Mouse (Mus musculus) small intestine, adult 2 months (tissue): ENCODE data around the gene Rbm5. TPM values are rescaled to one million over a fixed set of nuclear protein-coding genes. Genes with fewer than 3 reads are reported as not detected.

Experiments
- H3K27ac ChIP-seq: fragments of 200-500 bp; 2 replicates; pipeline ENCODE4 v1.5.1; 2012; ENCODE audit warnings: low read depth, low read length, control low read depth, inconsistent platforms; ENCODE audit not compliant: insufficient read depth
- H3K27me3 ChIP-seq: fragments of 200-500 bp; 2 replicates; pipeline ENCODE4 v1.6.1; 2012; ENCODE audit warnings: mild to moderate bottlenecking, moderate library complexity, low read length, inconsistent platforms; ENCODE audit not compliant: control insufficient read depth, insufficient read depth
- H3K36me3 ChIP-seq: fragments of 200-500 bp; 2 replicates; pipeline ENCODE4 v1.6.1; 2012; ENCODE audit warnings: mild to moderate bottlenecking, low read length, control low read depth, inconsistent platforms; ENCODE audit not compliant: control insufficient read depth, insufficient read depth
- H3K4me1 ChIP-seq: fragments of 200-500 bp; 2 replicates; pipeline ENCODE4 v1.6.1; 2012; ENCODE audit warnings: low read length, inconsistent platforms, mixed read lengths; ENCODE audit not compliant: control insufficient read depth, insufficient read depth, insufficient read length
- H3K4me3 ChIP-seq: fragments of 200-500 bp; 2 replicates; pipeline ENCODE4 v1.5.1; 2012; ENCODE audit warnings: low read depth, mild to moderate bottlenecking, control low read depth, inconsistent platforms, low read length, moderate library complexity
- CTCF ChIP-seq: fragments of 200-500 bp; IDR thresholded peaks from 2 replicates; pipeline ENCODE4 v1.5.1; 2012; ENCODE audit warnings: low read depth, mild to moderate bottlenecking, control low read depth, inconsistent platforms, low read length, moderate library complexity, mixed read lengths; ENCODE audit not compliant: insufficient replicate concordance, insufficient read length; ENCODE audit errors: extremely low read depth
- POLR2A ChIP-seq: fragments of 200-500 bp; IDR thresholded peaks from 2 replicates; pipeline ENCODE4 v1.6.1; 2012; ENCODE audit warnings: low read depth, mild to moderate bottlenecking, control low read depth, inconsistent platforms, low read length, moderate library complexity
- WGBS: fragments of 180-500 bp; shearing (Covaris S2); methylation state at CpG from one replicate; pipeline ENCODE4 v1.1.7; 2018; 5-methylcytosine and 5-hydroxymethylcytosine counted together
- polyA plus RNA-seq: library from polyadenylated mRNA; depleted of rRNA; stranded (reverse); fragments of >200 nt; gene quantifications from 2 replicates; pipeline ENCODE4 v1.2.3, GENCODE M21; 2012

Gene Rbm5
- polyA plus RNA-seq, 1 experiment, result 48.9 TPM

DNA sequence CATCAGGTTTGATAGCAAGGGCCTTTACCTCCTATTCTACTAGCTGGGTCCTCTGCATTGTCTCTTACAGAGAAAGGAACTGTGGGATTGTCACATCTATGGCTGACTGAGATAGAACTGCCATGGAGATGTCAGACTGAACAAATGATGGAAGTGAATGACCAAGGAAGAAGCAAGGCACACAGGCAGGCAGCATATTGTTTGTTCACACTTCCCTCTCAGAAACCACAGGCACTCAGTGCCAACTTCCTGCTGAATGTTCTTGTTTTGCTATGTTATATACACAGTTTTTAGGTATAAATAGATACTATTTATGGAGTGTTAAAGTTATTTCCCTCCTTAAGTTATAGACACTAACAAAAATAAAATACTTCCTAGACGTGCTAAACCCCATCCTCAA, 23.5 kb downstream of the Rbm5 start:
- Histone ChIP-seq H3K36me3 (peaks cover 91% of the 10 kb centered on the region), H3K27me3 (no peaks in the 10 kb centered on the region), H3K4me1 (no peaks in the 10 kb centered on the region), H3K4me3 (no peak overlapping the region), H3K27ac (no peak overlapping the region)
- WGBS, result 73% methylated on average over 1 of the region's 1 CpGs
- TF ChIP-seq POLR2A, result no peak
- TF ChIP-seq CTCF, result no peak

DNA sequence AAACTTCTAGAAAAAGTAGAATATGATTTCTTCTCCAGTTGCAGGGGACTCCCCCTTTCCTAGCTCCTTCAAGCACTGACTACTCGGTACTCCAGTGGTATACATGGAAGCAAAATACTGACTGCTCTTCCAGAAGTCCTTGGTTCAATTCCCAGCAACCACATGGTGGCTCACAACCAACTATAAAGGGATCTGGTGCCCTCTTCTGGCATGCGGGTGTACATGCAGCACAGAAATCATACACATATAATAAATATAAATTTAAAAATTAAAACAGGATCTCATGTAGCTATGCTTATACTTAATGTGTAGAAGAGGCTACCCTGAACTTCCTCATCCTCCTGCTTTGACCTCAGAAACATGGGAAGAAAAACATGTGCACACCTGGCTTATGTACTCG, 24.1 kb downstream of the Rbm5 start:
- Histone ChIP-seq H3K4me3 (no peak overlapping the region), H3K4me1 (no peaks in the 10 kb centered on the region), H3K27me3 (no peaks in the 10 kb centered on the region), H3K27ac (no peak overlapping the region), H3K36me3 (peaks cover 91% of the 10 kb centered on the region)
- TF ChIP-seq POLR2A (no peak), CTCF (no peak)
- WGBS, result 95% methylated on average over 3 of the region's 3 CpGs

DNA sequence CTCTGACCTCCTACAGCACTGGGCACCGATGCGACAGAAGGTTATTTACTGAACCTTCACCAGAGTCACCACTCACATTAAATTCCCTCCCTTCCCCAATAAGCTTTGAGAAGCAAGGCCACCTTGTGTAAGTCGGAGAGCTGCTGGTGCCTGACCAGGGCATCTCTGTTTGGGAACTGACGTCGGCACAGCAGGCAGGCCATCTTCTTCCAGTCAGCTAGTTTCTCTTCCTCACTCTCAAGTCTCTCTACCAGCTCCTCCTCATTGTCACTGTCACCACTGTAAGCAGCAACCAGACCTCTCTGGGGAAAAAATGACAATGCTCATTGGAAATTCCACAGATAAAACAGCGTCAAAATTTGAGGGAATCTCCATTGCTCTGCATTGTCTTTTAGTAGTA, 26.7 kb downstream of the Rbm5 start:
- Histone ChIP-seq H3K4me1 (no peaks in the 10 kb centered on the region), H3K36me3 (peaks cover 85% of the 10 kb centered on the region), H3K4me3 (no peak overlapping the region), H3K27ac (no peak overlapping the region), H3K27me3 (no peaks in the 10 kb centered on the region)
- 89% methylated on average over 6 of the region's 6 CpGs for WGBS
- no peak for TF ChIP-seq CTCF
- TF ChIP-seq POLR2A, result no peak

DNA sequence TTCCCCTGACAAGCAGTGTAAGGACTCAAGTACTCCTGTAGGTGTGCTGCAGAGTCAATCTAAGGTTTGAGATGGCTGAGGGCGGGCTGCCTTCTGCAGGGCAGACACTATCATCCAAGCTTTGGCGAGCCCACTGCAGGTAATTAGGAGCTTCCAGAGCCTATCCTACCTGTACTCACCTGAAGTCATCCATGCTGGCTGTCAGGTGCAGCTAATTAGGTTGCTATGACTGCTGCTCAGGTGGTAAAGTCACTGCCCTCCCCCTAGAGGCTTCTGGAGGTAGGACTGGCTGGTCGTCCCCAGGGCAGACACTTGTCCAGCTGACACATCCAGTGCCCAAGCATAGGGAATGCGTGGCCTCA, 32.0 kb downstream of the Rbm5 start:
- 56% methylated on average over 4 of the region's 4 CpGs for WGBS
- Histone ChIP-seq H3K4me3 (no peak overlapping the region), H3K36me3 (peaks cover 41% of the 10 kb centered on the region), H3K27ac (no peak overlapping the region), H3K27me3 (peaks cover 9% of the 10 kb centered on the region; the same call in 1 of the 2 replicates), H3K4me1 (0 out of 2 replicates have a peak, but pooled peaks cover 2% of the 10 kb centered on the region)
- TF ChIP-seq CTCF (peak; percentile 70; the same call in 1 of the 2 replicates), POLR2A (no peak)

DNA sequence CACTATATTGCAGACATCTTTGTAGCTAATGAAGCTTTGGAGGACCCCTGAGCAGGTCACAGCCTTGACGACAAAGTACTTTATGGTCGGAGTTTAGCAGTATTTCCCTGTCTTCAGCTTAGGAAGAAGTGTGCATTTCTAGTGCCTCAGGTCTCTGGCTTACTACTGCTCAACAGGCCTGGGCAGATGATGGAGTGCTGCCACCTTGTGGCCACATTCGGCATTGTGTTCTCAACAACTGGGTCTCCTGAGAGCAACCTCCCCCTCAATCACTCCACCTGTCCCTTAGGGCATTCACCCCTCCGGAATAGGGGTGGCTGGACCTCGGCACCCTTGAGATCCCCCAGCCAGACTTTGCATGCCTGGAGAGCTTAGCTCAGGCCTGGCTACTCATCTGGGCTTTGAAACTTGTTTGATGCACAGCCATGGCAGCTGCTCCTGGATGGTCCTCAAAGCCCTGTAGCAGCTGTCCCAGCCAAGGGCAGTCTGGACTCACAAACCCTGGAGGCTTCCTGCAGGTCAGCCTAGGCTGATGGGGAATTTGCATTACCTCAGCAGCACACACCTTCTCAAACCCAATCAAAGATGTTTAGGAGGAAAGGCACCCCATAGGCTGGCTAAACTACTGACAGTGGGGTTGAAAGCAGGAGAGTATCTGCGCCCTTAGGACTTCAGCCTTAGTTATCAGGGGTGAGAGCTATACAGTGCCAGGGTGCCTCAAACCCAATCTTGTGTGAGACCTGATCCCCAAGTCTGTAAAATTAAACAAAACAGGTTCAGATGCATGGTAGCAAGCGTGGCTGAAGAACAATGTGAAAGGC, 32.6 kb downstream of the Rbm5 start:
- 18% methylated on average over 7 of the region's 7 CpGs for WGBS
- Histone ChIP-seq H3K4me3 (no peak overlapping the region), H3K27me3 (peaks cover 9% of the 10 kb centered on the region; the same call in 1 of the 2 replicates), H3K4me1 (0 out of 2 replicates have a peak, but pooled peaks cover 2% of the 10 kb centered on the region), H3K36me3 (peaks cover 36% of the 10 kb centered on the region), H3K27ac (no peak overlapping the region)
- TF ChIP-seq CTCF (peak; percentile 90; the same call in 1 of the 2 replicates), POLR2A (no peak)

DNA sequence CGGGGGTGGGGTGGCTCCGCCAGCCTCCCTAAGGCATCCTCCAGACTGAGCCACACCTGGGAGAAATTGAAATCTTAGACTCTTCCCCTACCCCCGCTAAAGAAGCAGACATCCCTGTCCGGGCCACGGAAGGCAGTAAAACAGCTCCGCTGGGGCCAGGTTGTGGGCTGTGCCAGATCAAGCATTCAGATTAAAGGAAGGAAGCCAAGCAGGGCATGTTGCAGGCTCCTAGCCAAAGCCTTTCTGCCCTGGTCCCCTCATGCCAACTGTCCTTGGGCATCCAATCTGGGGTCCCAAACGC, 34.7 kb downstream of the Rbm5 start:
- Histone ChIP-seq H3K27me3 (peaks cover 9% of the 10 kb centered on the region; the same call in 1 of the 2 replicates), H3K4me3 (no peak overlapping the region), H3K27ac (no peak overlapping the region), H3K4me1 (0 out of 2 replicates have a peak, but pooled peaks cover 2% of the 10 kb centered on the region), H3K36me3 (peaks cover 16% of the 10 kb centered on the region)
- 2% methylated on average over 7 of the region's 7 CpGs for WGBS
- TF ChIP-seq POLR2A, result no peak
- no peak for TF ChIP-seq CTCF

DNA sequence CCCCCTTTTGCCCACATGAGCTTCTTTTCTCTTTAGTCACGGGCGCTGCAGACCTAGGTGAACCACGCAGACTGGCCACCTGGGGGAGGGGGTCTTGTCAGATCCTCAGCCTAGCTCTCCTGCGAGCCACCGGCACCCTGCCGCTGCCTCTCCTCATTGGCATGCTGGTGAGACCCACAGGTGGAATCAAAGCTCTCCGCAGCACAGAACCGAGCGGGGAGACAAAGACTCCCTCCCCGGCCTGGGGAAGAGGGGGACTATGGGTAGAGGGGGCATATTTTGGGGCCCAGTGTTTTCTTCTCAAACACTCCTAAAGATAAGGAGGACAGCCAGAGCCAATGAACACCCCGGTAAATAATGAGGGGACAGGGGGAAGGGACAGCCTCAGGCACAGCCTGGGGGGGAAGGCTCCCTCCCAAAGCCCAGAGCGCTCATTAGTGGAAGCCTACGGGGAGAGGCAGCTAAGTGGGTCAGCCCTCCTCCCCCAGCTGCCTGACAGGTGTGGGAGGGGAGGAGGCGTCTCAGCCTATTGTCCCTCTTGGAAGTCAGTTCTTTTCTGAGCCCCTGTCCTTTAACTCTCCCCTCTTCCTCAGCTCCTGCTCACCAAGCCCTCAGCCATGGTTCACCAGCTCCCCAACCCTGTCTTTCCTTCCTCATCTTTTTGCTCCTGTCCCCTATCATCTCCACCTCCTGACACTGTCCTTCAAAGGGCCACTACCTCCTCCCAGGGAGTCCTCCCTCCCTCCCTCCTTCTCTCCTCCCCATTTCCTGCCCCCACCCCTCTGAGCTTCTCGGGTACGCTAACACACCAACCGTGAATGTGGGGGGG, 35.2 kb downstream of the Rbm5 start:
- Histone ChIP-seq H3K36me3 (peaks cover 10% of the 10 kb centered on the region), H3K4me3 (no peak overlapping the region), H3K27me3 (peaks cover 9% of the 10 kb centered on the region; the same call in 1 of the 2 replicates), H3K4me1 (0 out of 2 replicates have a peak, but pooled peaks cover 2% of the 10 kb centered on the region), H3K27ac (no peak overlapping the region)
- WGBS, result 25% methylated on average over 17 of the region's 17 CpGs
- no peak for TF ChIP-seq CTCF
- TF ChIP-seq POLR2A, result no peak
